Mouse (Mus musculus): Measurements from ENCODE around the gene Runx2. TPM values are rescaled to one million over a fixed set of nuclear protein-coding genes. Genes with fewer than 3 reads are reported as not detected.

The Runx2 gene
- polyA plus RNA-seq, 1 experiment from 2014 or later, result 0.52 TPM

GRCm38 (mm10) chr17:44728464-44728863, 86.1 kb downstream of the Runx2 start:
- WGBS, result 56% methylated on average over 2 of the region's 2 CpGs
- Histone ChIP-seq H3K4me2 (replicated peaks) (no peak overlapping the region), H3K4me1 (no peaks in the 10 kb centered on the region), H3K36me3 (no peaks in the 10 kb centered on the region), H3K27ac (no peak overlapping the region), H3K4me3 (no peak overlapping the region), H3K9ac (no peak overlapping the region), H3K27me3 (replicated peaks) (peaks cover 21% of the 10 kb centered on the region), H3K9me3 (no peaks in the 10 kb centered on the region)
- no peak for ATAC-seq (ENCODE audit: low FRiP score, low read depth)

GRCm38 (mm10) chr17:44727675-44728074, 86.9 kb downstream of the Runx2 start:
- Histone ChIP-seq H3K27me3 (replicated peaks) (peaks cover 15% of the 10 kb centered on the region), H3K27ac (no peak overlapping the region), H3K9me3 (no peaks in the 10 kb centered on the region), H3K9ac (no peak overlapping the region), H3K4me1 (no peaks in the 10 kb centered on the region), H3K36me3 (no peaks in the 10 kb centered on the region), H3K4me3 (no peak overlapping the region), H3K4me2 (replicated peaks) (no peak overlapping the region)
- no peak for ATAC-seq (ENCODE audit: low FRiP score, low read depth)

- ATAC-seq (ENCODE audit: low FRiP score, low read depth), result no peak
- Histone ChIP-seq H3K27ac (no peak overlapping the region), H3K4me2 (replicated peaks) (no peak overlapping the region), H3K4me1 (no peaks in the 10 kb centered on the region), H3K27me3 (replicated peaks) (0 out of 2 replicates have a peak, but pooled peaks cover 6% of the 10 kb centered on the region), H3K36me3 (no peaks in the 10 kb centered on the region), H3K9ac (no peak overlapping the region), H3K9me3 (no peaks in the 10 kb centered on the region), H3K4me3 (no peak overlapping the region)
- WGBS, result 91% methylated on average over 16 of the region's 16 CpGs
These were observed 89.7 kb downstream of the Runx2 start for GRCm38 (mm10) chr17:44724805-44725480.

GRCm38 (mm10) chr17:44724255-44724654, 90.3 kb downstream of the Runx2 start:
- WGBS, result 89% methylated on average over 11 of the region's 11 CpGs

GRCm38 (mm10) chr17:44722103-44722792, 92.3 kb downstream of the Runx2 start:
- H3K4me1 ChIP-seq, result 0 out of 2 replicates have a peak, but pooled peaks cover 6% of the 10 kb centered on the region
- no peaks in the 10 kb centered on the region for H3K36me3 ChIP-seq
- no peak for ATAC-seq (ENCODE audit: low FRiP score, low read depth)
- no peak overlapping the region for H3K4me3 ChIP-seq
- H3K9me3 ChIP-seq, result no peaks in the 10 kb centered on the region
- no peak overlapping the region for H3K9ac ChIP-seq
- H3K4me2 ChIP-seq (replicated peaks), result no peak overlapping the region
- H3K27me3 ChIP-seq (replicated peaks), result no peaks in the 10 kb centered on the region
- H3K27ac ChIP-seq, result no peak overlapping the region
- 68% methylated on average over 8 of the region's 8 CpGs for WGBS

More at GRCm38 (mm10) chr17:44724255-44724654, 90.3 kb downstream of the Runx2 start:
- no peak overlapping the region for H3K4me2 ChIP-seq (replicated peaks)
- ATAC-seq (ENCODE audit: low FRiP score, low read depth), result no peak
- H3K27ac ChIP-seq, result no peak overlapping the region
- no peaks in the 10 kb centered on the region for H3K9me3 ChIP-seq
- 0 out of 2 replicates have a peak, but pooled peaks cover 6% of the 10 kb centered on the region for H3K27me3 ChIP-seq (replicated peaks)
- no peaks in the 10 kb centered on the region for H3K4me1 ChIP-seq
- H3K9ac ChIP-seq, result no peak overlapping the region
- H3K4me3 ChIP-seq, result no peak overlapping the region
- no peaks in the 10 kb centered on the region for H3K36me3 ChIP-seq

GRCm38 (mm10) chr17:44718591-44718990, 96.0 kb downstream of the Runx2 start:
- H3K4me3 ChIP-seq, result no peak overlapping the region
- no peak overlapping the region for H3K27ac ChIP-seq
- no peaks in the 10 kb centered on the region for H3K9me3 ChIP-seq
- ATAC-seq (ENCODE audit: low FRiP score, low read depth), result no peak
- 0 out of 2 replicates have a peak, but pooled peaks cover 6% of the 10 kb centered on the region for H3K4me1 ChIP-seq
- no peaks in the 10 kb centered on the region for H3K36me3 ChIP-seq
- H3K27me3 ChIP-seq (replicated peaks), result no peaks in the 10 kb centered on the region
- no peak overlapping the region for H3K9ac ChIP-seq
- WGBS, result 73% methylated on average over 6 of the region's 6 CpGs
- H3K4me2 ChIP-seq (replicated peaks), result no peak overlapping the region

- Histone ChIP-seq H3K27ac (no peak overlapping the region), H3K4me1 (0 out of 2 replicates have a peak, but pooled peaks cover 6% of the 10 kb centered on the region), H3K9me3 (no peaks in the 10 kb centered on the region), H3K9ac (no peak overlapping the region), H3K4me2 (replicated peaks) (no peak overlapping the region), H3K27me3 (replicated peaks) (no peaks in the 10 kb centered on the region), H3K36me3 (no peaks in the 10 kb centered on the region), H3K4me3 (no peak overlapping the region)
- no peak for ATAC-seq (ENCODE audit: low FRiP score, low read depth)
- WGBS, result 32% methylated on average over 6 of the region's 6 CpGs
These were observed 96.6 kb downstream of the Runx2 start for GRCm38 (mm10) chr17:44718036-44718435.

- Histone ChIP-seq H3K4me2 (replicated peaks) (no peak overlapping the region), H3K9me3 (no peaks in the 10 kb centered on the region), H3K36me3 (no peaks in the 10 kb centered on the region), H3K4me3 (no peak overlapping the region), H3K27me3 (replicated peaks) (no peaks in the 10 kb centered on the region), H3K9ac (no peak overlapping the region), H3K4me1 (0 out of 2 replicates have a peak, but pooled peaks cover 6% of the 10 kb centered on the region), H3K27ac (no peak overlapping the region)
- 92% methylated on average over 4 of the region's 4 CpGs for WGBS
- no peak for ATAC-seq (ENCODE audit: low FRiP score, low read depth)
These were observed 100.5 kb downstream of the Runx2 start for GRCm38 (mm10) chr17:44714116-44714515.

- Histone ChIP-seq H3K36me3 (no peaks in the 10 kb centered on the region), H3K27me3 (replicated peaks) (no peaks in the 10 kb centered on the region), H3K9ac (no peak overlapping the region), H3K4me3 (no peak overlapping the region), H3K27ac (no peak overlapping the region), H3K4me2 (replicated peaks) (no peak overlapping the region), H3K9me3 (no peaks in the 10 kb centered on the region), H3K4me1 (0 out of 2 replicates have a peak, but pooled peaks cover 6% of the 10 kb centered on the region)
- WGBS, result 91% methylated on average over 8 of the region's 8 CpGs
- ATAC-seq (ENCODE audit: low FRiP score, low read depth), result no peak
These were observed 101.2 kb downstream of the Runx2 start for GRCm38 (mm10) chr17:44713404-44713803.

- Histone ChIP-seq H3K9ac (no peak overlapping the region), H3K4me1 (no peaks in the 10 kb centered on the region), H3K4me3 (no peak overlapping the region), H3K4me2 (replicated peaks) (no peak overlapping the region), H3K9me3 (no peaks in the 10 kb centered on the region), H3K27ac (no peak overlapping the region), H3K27me3 (replicated peaks) (no peaks in the 10 kb centered on the region), H3K36me3 (no peaks in the 10 kb centered on the region)
- 36% methylated on average over 11 of the region's 11 CpGs for WGBS
- ATAC-seq (ENCODE audit: low FRiP score, low read depth), result peak; percentile 76
These were observed 104.9 kb downstream of the Runx2 start for GRCm38 (mm10) chr17:44709516-44710252.

GRCm38 (mm10) chr17:44707956-44708355, 106.6 kb downstream of the Runx2 start:
- H3K4me3 ChIP-seq, result no peak overlapping the region
- H3K9ac ChIP-seq, result no peak overlapping the region
- no peaks in the 10 kb centered on the region for H3K27me3 ChIP-seq (replicated peaks)
- H3K9me3 ChIP-seq, result no peaks in the 10 kb centered on the region
- no peaks in the 10 kb centered on the region for H3K4me1 ChIP-seq
- H3K27ac ChIP-seq, result no peak overlapping the region
- no peak overlapping the region for H3K4me2 ChIP-seq (replicated peaks)
- WGBS, result 100% methylated on average over 3 of the region's 3 CpGs
- H3K36me3 ChIP-seq, result no peaks in the 10 kb centered on the region
- ATAC-seq (ENCODE audit: low FRiP score, low read depth), result no peak

GRCm38 (mm10) chr17:44706531-44706930, 108.1 kb downstream of the Runx2 start:
- H3K36me3 ChIP-seq, result no peaks in the 10 kb centered on the region
- H3K4me3 ChIP-seq, result no peak overlapping the region
- no peak overlapping the region for H3K27ac ChIP-seq
- H3K9me3 ChIP-seq, result no peaks in the 10 kb centered on the region
- H3K9ac ChIP-seq, result no peak overlapping the region
- H3K27me3 ChIP-seq (replicated peaks), result no peaks in the 10 kb centered on the region
- no peaks in the 10 kb centered on the region for H3K4me1 ChIP-seq
- H3K4me2 ChIP-seq (replicated peaks), result no peak overlapping the region
- 83% methylated on average over 10 of the region's 10 CpGs for WGBS
- no peak for ATAC-seq (ENCODE audit: low FRiP score, low read depth)
